Mouse (Mus musculus): Measurements from ENCODE around the gene Ppp2r5c.

DNA sequence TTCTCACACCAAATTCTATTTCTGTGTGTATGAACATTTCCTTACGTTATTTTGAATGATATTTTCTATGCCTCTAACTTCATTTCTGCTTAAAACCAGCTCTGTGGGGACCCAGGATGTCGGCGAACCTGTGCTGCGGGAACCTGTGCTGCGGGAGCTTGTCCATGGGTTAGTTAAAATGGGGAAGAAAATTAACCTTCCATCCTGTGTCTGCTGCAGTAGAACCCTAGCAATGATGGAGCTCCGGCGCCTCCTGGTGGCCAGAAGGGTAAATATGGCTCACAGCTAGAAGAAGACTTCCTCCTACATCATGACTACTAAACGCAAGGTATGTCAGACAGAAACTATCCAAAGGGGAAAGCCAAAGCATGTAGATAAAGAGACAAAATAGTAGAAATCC lies 48.6 kb upstream of the Ppp2r5c start:
- TF ChIP-seq CTCF (IDR thresholded peaks at IDR 0.05; ENCODE audit: control insufficient read depth, insufficient read depth, low read length) (peak; percentile 83), POLR2A (IDR thresholded peaks at IDR 0.05; ENCODE audit: borderline replicate concordance, control insufficient read depth, low read depth, low read length) (no peak)

All from bone marrow, adult 2 months (tissue).